Mouse (Mus musculus) C2C12 (cell line): Measurements from ENCODE around the gene Phospho1. TPM values are rescaled to one million over a fixed set of nuclear protein-coding genes. Genes with fewer than 3 reads are reported as not detected.
A peak's percentile ranks its signal among the peaks of the same experiment; 100 is the strongest.

Experiments used
- H3K27me3 ChIP-seq: one replicate; pipeline ENCODE4 v1.6.1; 2011; ENCODE audit not compliant: control insufficient read depth, insufficient read depth, insufficient read length
- H3K36me3 ChIP-seq: one replicate; pipeline ENCODE4 v1.6.1; 2011; ENCODE audit not compliant: control insufficient read depth, insufficient read depth
- H3K4me3 ChIP-seq: one replicate; pipeline ENCODE4 v1.5.1; 2011; ENCODE audit warnings: mild to moderate bottlenecking, control low read depth; ENCODE audit not compliant: poor library complexity, insufficient read depth, severe bottlenecking
- H3K79me2 ChIP-seq: one replicate; pipeline ENCODE4 v1.6.1; 2011; ENCODE audit not compliant: control insufficient read depth, insufficient read depth
- H3K79me3 ChIP-seq: one replicate; pipeline ENCODE4 v1.6.1; 2011; ENCODE audit warnings: low read depth, control low read depth
- H3ac ChIP-seq: one replicate; pipeline ENCODE3; 2011; ENCODE audit warnings: low read depth; ENCODE audit not compliant: control insufficient read depth, insufficient read length
- CEBPB ChIP-seq: IDR thresholded peaks from one replicate; pipeline ENCODE4 v1.6.1; 2011; ENCODE audit warnings: low read depth, mild to moderate bottlenecking, control low read depth, moderate library complexity
- CTCF ChIP-seq: IDR thresholded peaks from one replicate; pipeline ENCODE4 v1.5.1; 2011; ENCODE audit not compliant: control insufficient read depth, insufficient read depth, insufficient read length
- FOSL1 ChIP-seq: IDR thresholded peaks from one replicate; pipeline ENCODE4 v1.8.0; 2011; ENCODE audit warnings: mild to moderate bottlenecking, low read length; ENCODE audit not compliant: poor library complexity, insufficient read depth, severe bottlenecking
- MAX ChIP-seq: IDR thresholded peaks from one replicate; pipeline ENCODE4 v1.6.1; 2011; ENCODE audit warnings: mild to moderate bottlenecking, control low read depth
- MYOD1 ChIP-seq: IDR thresholded peaks from one replicate; pipeline ENCODE4 v1.6.1; 2011; ENCODE audit warnings: low read depth; ENCODE audit not compliant: control insufficient read depth, insufficient read length
- MYOG ChIP-seq: IDR thresholded peaks from one replicate; pipeline ENCODE4 v1.6.1; 2011; ENCODE audit not compliant: control insufficient read depth, insufficient read length; ENCODE audit errors: extremely low read depth
- USF1 ChIP-seq: IDR thresholded peaks from one replicate; pipeline ENCODE4 v1.6.1; 2011; ENCODE audit warnings: low read depth, mild to moderate bottlenecking, control low read depth, moderate library complexity
- polyA plus RNA-seq: library from polyadenylated mRNA; unstranded; fragments of >200 nt; fragmentation: generic; extraction: Trizol; gene quantifications from one replicate; pipeline ENCODE4 v1.2.1, GENCODE M21; 2012; ENCODE audit warnings: missing spikeins

Phospho1 gene
- polyA plus RNA-seq, 1 experiment = 98.3 TPM

DNA sequence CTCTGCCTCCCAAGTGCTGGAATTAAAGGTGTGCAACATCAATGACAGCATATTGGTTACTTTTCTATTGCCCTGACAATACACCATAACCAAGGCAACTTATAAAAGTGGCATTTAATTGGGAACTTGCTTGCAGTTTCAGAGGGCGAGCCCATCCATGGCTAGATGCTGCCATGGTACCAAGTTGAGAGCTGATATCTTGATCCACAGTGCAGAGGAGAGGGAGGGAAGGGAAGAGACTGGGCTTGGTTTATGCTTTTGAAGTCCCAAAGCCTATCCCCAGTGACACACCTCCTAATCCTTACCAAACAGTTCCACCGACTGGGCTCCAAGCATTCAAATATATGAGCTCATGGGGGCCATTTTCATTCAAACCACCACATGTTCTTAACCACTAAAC, 10.2 kb upstream of the Phospho1 start:
- Histone ChIP-seq H3K79me2 (no peaks in the 10 kb centered on the region), H3K36me3 (no peaks in the 10 kb centered on the region), H3K4me3 (no peak overlapping the region), H3K27me3 (no peaks in the 10 kb centered on the region), H3ac (no peak overlapping the region), H3K79me3 (no peaks in the 10 kb centered on the region)
- TF ChIP-seq CEBPB (no peak), FOSL1 (no peak), MYOD1 (no peak), CTCF (no peak), USF1 (no peak), MYOG (no peak), MAX (no peak)

DNA sequence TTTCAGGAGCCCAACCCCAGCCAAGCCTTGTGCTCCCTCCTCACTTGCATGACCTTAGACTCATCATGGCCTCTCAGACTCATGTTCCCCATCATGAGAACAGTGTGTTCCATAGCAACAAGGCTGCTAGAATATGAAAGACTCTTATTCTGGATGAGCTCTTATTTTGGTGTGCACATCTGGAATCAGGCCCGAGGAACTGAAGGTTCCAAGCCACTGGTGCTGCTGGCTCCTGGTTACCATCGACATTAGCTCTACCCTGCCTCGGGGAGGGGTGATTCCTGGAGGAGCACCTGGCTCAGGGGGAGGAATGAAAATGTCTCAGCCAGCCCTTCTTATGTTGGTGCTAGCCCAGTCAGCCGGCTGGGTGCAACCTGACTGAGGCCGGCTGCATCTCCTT, 9.4 kb upstream of the Phospho1 start:
- TF ChIP-seq CEBPB = no peak
- no peak for TF ChIP-seq MAX
- TF ChIP-seq USF1 = no peak
- TF ChIP-seq MYOG = no peak
- TF ChIP-seq FOSL1 = no peak
- TF ChIP-seq CTCF = no peak
- TF ChIP-seq MYOD1 = no peak
- Histone ChIP-seq H3K36me3 (no peaks in the 10 kb centered on the region), H3K79me3 (no peaks in the 10 kb centered on the region), H3K4me3 (no peak overlapping the region), H3ac (no peak overlapping the region), H3K79me2 (no peaks in the 10 kb centered on the region), H3K27me3 (no peaks in the 10 kb centered on the region)

DNA sequence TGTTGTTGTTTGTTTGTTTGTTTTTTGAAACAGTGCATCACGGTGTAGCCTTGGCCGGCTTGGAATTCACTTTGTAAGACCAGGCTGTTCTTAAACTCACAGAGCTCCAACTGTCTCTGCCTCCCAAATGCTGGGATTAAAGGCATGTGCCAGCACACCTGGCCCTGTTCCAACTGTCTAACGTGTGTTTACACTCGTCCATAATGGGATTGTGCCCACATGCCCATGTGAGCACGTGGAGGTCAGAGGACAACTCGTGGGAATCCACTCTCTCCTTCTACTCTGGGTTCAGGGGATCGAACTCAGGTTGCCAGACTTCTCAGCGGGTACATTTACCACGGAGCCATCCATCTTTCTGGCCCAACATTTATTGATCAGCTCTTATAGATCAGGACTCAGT, 8.9 kb upstream of the Phospho1 start:
- Histone ChIP-seq H3ac (no peak overlapping the region), H3K4me3 (no peak overlapping the region), H3K36me3 (no peaks in the 10 kb centered on the region), H3K79me3 (no peaks in the 10 kb centered on the region), H3K27me3 (no peaks in the 10 kb centered on the region), H3K79me2 (no peaks in the 10 kb centered on the region)
- TF ChIP-seq USF1 (no peak), CEBPB (no peak), CTCF (no peak)

DNA sequence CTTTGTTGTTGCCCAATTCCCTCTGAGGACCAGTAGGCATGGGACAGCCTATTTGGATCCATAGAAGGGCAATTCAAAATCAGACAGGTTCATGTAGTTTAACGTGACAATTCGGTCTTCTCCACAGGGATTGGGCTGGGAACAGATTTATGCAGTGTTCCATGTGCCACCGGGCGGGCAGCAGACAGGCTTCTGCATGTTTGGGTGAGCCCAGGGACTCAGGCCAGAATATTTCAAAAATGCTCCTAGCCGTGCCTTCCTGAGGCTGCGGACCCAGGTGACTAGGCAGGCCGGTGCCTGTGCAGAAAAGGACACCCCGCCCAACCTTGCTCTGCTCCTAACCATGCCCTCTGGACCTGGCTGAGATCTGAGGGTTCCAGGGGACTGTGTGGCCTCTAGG, 5.2 kb upstream of the Phospho1 start:
- Histone ChIP-seq H3ac (no peak overlapping the region), H3K79me3 (no peaks in the 10 kb centered on the region), H3K36me3 (no peaks in the 10 kb centered on the region), H3K4me3 (no peak overlapping the region), H3K79me2 (no peaks in the 10 kb centered on the region), H3K27me3 (no peaks in the 10 kb centered on the region)
- TF ChIP-seq MYOG = no peak
- no peak for TF ChIP-seq MAX
- no peak for TF ChIP-seq FOSL1
- no peak for TF ChIP-seq USF1
- TF ChIP-seq CTCF = no peak
- TF ChIP-seq MYOD1 = no peak
- no peak for TF ChIP-seq CEBPB

DNA sequence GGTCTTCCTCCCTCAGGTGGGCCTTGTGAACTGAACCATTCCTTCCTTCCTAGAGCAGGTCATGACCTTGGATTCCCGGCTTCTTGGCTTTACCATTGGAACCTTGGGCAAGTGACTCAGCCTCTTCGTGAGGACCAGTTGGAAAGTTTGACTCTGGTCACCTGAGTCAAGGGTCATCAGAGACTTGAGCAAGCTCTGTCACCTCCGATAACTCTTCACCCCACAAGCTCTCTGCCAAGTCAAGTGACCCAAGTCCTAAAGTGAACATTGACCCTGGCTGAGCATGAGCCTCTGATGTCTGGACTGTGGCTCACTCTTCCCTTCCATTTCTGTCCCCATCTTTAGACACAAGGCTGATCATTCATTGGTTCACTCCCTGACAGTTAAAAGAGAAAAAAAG, 2.8 kb upstream of the Phospho1 start:
- H3K79me3 ChIP-seq = no peaks in the 10 kb centered on the region
- no peaks in the 10 kb centered on the region for H3K79me2 ChIP-seq
- no peak overlapping the region for H3ac ChIP-seq
- H3K36me3 ChIP-seq = no peaks in the 10 kb centered on the region
- no peaks in the 10 kb centered on the region for H3K27me3 ChIP-seq
- no peak overlapping the region for H3K4me3 ChIP-seq
- no peak for TF ChIP-seq MYOD1
- no peak for TF ChIP-seq CTCF
- TF ChIP-seq USF1 = no peak
- TF ChIP-seq MAX = no peak
- TF ChIP-seq FOSL1 = no peak

DNA sequence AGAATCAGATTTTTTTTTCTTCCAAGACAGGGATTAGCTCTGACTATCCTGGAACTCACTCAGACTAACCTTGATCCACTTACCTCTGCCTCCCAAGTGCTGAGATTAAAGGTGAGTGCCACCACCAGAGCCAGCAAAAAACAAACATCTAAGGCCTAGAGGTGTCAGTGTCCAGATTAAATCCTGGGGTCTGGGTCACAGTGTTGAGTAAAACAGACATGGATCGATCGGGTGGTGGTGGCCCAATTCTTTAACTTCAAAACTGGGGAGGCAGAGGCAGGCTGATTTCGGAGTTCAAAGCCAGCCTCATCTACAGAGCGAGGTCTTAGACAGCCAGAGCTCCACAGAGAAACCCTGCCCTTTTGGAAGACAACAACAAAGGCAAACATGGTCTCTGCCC, 1.9 kb upstream of the Phospho1 start:
- no peaks in the 10 kb centered on the region for H3K27me3 ChIP-seq
- TF ChIP-seq USF1 (no peak), MYOG (no peak), CEBPB (no peak), CTCF (no peak), MAX (no peak), MYOD1 (no peak), FOSL1 (no peak)

DNA sequence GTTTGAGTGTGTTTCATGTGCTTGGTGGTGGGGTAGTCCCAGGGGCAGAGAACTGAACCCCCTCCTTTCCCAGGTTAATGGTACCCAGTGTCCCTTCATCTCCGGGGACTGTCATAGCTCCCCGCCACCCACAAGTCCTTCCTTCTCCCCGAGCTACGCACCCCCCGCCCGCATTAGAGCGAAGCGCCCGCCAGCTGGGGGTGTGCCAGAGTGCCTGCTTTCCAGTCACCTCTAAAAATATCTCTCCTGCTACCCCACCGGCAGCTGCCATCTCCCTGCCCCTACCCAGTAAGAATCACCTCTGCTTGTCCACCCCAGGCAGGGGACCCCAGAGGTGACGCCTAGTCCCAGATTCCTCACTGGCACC, 561 bp downstream of the Phospho1 start:
- TF ChIP-seq USF1 (no peak), MAX (no peak), MYOD1 (no peak), CEBPB (no peak), FOSL1 (no peak), MYOG (no peak), CTCF (no peak)
- Histone ChIP-seq H3K4me3 (peak overlapping the region; percentile 64), H3K36me3 (no peaks in the 10 kb centered on the region), H3K79me3 (no peaks in the 10 kb centered on the region), H3K79me2 (no peaks in the 10 kb centered on the region), H3K27me3 (no peaks in the 10 kb centered on the region), H3ac (peak overlapping the region; percentile 68)

More for the DNA sequence above, 1.9 kb upstream of the Phospho1 start:
- Histone ChIP-seq H3K36me3 (no peaks in the 10 kb centered on the region), H3K79me2 (no peaks in the 10 kb centered on the region), H3K4me3 (no peak overlapping the region), H3ac (no peak overlapping the region), H3K79me3 (no peaks in the 10 kb centered on the region)
